Mouse (Mus musculus) right cerebral cortex, postnatal 14 days (tissue): Measurements from ENCODE around the gene Hnrnpdl.

Experiments
- DNase-seq: peaks from one replicate; pipeline ENCODE4 v3.0.0; 2022

Hnrnpdl gene

DNA sequence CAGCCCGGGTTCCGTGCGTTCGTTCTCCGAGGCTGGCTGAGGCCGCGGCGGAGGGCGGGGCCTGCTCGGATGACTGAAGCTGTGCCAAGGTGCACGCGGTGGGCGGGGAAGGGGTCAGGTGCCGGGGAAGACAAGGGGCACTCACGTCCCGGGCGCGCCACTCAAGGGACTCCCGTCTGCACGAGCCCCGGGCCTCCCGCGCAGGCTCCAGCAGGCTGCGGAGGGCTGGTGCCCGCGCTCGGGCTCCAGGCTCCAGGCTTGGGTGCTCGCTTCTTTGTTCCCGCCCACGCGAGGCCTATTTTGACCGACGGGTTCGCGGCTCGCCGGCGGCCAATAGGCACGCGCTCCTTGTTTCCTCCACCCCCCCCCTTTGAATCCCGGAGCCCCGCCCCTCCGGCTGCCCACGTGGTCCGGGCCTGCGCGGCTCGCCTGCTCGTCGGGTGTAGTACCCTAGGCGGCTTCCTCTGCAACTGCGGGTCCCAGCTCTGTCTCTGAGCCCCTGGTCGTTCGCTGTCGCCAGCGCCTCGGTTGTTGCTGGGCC is at the start of gene Hnrnpdl, which contains the start of gene Enoph1:
TSS of gene Hnrnpdl (minus strand) at position 63 of the 541 bp plus-strand sequence.
TSS of gene Enoph1 (plus strand) at position 384 of the 541 bp plus-strand sequence.
- DNase-seq: peak; percentile 99

DNA sequence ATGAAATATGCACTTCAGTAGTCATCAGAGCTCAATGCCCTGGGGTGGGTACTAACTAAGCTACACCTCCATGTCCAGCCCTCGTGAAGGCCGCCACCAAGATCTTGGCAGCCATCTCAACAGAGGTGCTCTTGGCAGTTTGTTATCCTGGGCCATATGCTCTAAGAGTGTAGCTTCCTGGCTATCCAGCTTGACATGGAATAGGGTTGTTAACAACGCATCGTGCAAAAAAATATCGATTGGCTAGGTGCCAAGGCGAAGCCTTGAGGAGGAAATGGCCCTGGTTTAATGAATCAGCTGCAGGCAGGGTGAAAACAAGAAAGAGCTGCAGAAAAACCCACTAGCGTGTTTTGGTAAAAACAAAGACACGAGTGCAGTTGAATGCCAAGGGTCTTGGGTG is 45.6 kb upstream of the Hnrnpdl start:
- DNase-seq: no peak

DNA sequence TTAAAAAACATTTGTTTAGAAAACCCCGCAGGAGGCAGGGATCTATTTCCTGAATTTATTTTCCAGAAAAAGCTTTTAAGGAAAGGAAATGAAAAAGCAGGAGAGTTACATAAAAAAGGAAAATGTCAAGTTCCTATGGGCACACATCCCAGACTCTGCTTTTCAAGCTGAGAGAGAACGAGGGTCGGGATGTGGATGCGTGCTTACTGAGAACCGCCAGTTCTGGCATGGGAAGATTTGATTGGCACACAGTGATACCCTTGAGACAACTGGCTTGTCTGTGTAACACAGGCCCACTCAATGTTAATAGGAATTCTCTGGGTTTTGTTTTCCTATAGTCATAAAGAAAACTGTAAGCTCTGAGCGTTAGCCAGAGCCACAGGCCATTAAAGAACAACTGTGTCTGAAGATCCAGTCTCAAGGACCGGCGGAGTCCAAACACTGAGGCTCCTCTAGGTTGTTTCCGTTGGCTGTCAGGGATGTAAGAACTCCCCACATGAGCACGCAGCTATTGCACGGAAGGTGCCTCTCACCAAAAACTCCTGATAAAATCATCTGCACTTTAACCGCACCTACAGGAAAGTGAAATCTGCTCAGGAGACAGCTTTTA is 44.6 kb upstream of the Hnrnpdl start:
- DNase-seq: no peak

DNA sequence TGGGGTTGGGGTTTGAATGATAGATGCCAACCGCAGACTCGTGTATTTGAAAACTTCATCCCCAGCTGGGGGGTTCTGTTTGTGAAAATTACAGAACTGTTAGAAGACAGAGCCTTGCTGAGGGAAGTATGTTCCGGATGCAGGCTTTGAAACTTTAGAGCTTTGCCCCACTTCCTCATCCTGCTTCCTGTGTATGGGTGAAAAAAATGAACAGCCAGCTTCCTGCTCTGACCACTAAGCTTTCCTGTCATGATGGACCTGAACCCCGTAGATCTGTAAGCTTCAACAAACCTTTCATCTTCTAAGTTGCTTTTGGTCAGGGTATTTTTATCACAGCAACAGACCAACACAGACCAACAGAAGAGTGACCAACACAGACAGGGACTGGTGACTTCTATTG is 42.5 kb upstream of the Hnrnpdl start:
- no peak for DNase-seq

DNA sequence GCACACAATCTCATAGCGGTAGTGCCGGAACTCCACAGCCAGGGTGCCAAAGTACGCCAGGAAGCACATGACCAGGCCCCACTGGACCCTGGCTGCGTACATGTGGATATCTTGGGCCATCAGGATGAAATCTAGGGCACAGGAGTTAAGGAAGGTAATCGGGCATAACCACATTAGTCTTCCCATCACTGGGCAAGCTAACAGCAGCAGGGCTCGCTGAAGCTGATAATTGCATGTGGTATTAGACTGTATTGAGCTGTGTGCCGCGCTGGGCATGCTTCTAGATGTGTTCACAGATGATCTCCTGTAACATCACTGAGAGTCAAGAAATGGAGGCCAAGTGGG is 40.4 kb upstream of the Hnrnpdl start:
- no peak for DNase-seq

DNA sequence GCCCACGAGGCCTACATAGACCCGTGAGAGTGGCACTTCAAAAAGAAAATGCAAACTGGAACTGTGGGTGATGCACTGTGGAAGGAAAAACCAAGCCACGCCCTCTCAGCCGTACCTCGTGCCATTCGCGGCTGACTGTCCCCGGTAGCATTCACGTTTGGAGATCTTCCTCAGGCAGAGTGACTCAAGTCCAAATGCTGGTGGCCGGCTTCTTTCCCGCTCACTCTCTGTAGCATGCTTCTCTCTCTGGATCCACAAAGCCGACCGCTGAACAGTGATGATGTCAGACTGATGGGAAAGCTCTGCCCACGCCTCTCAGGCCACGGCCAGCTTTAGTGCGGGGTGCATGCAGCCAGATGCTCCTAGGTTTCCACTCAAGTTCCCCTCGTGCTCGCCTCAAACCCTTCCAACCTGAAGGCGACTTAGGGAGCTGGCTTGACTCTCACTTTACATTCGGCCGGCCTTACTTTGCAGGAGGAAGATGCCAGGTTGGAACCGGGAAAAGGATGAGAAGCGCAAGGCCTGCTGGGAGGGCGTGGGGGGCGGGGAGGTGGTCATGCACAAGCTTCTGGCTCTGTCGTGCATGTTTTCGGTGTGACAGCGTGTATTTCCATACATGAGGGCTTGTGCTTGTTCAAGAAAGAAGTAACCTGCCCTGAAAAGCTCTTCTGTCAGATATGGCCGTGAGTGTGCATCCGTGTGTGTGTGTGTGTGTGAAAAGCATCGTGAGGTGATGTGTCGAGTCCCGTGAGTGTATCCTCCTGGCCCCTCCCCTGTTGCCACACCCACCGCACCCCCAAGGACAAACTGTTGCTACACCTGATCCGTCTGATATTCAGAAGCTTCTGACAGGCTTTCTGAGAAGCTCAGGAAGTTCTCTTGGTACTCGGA is 39.8 kb upstream of the Hnrnpdl start:
- DNase-seq: no peak

DNA sequence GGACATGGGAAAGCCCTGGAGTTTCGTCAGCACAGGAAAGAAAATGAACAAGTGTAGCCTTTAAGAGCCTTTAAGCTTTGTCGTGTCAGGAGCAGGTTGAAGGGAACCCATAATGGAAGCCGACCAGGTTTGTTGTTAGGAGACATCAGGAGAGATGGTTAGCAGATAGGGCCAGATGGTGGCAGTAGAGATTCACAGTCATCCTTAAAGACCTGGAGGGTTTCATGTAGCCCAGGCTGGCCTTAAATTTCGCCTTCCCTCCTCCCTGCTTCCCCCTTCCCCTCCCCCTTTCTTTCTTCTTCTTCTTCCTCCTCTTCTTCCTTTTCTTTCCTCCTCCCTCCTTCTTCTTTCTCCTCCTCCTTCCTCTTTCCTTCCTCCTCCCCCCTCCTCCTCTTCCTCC is 35.1 kb upstream of the Hnrnpdl start:
- DNase-seq: no peak

DNA sequence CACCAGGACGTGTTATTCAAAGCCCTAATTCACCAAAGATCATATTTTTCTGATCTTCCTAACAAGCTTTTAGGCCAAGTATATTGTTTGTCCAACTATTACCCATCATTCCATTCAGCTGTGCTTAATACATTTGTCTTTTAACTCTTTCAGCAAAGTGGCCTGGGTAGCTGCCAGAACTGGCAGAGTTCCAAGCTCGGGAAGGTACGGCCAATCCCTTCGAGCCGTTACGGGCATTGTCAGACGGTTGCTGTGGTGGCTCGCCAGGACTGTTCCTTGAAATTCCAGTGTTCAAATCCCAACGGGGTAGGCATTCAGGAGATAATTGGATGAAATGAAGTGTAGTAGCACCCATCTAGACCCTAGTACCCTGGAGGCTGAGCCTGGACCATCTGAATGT is 33.1 kb upstream of the Hnrnpdl start:
- no peak for DNase-seq

DNA sequence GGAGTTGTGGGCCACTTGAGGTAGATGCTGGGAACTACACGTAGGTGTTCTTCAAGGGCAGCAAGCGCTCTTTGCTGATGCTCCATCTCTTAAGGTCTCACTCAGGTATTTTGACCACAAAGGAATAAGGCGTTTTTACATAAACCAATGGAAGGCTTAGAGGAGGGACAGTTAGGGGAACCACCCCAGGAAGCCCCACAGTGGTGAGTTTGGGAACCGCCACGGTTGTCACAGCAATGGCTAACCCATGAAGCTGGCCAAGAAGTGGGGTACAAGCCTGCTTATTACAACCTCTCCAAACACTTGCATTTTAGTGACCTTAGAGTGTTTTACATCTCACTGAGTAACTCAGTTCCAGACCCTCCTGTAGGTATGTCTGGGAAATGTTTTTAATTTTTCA is 32.1 kb upstream of the Hnrnpdl start:
- peak; percentile 53 for DNase-seq

DNA sequence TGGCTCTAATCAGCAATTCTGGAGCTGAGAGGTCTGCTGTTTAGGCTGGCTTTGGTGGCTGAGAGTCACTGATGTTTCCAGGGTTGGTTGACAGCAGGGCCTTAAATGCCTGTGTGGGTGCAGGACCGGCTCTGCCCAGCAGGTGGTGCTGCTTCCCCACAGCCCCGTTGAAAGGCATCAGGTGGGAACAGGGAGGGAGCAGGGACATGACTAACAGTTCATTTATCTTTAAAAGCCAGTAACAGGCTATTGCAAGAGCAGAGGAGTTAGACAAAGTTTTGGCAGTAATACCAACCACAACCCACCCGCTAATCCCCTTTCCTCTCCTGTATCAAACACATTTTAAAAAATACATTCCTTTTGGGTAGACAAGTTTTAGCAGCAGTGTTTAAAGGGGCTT is 30.8 kb upstream of the Hnrnpdl start:
- peak; percentile 82 for DNase-seq

DNA sequence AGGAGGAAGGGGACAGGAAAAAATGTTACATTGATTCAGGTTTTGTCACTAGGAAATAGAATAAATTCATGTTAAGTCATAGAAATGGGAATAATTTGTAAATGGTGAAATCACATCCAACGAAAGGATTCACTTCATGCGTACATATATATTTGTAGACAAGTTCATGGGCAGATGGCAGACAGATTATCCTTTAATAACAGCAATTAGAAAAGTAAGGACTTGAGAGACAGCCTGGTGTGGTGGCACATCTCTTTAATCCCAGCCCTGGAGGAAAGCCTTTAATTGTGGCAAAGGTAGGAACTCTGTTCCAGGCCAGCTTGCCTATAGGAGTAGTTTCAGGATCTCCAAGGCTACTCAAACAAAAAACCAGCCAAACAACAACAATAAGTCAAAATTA is 30.1 kb upstream of the Hnrnpdl start:
- DNase-seq: no peak

DNA sequence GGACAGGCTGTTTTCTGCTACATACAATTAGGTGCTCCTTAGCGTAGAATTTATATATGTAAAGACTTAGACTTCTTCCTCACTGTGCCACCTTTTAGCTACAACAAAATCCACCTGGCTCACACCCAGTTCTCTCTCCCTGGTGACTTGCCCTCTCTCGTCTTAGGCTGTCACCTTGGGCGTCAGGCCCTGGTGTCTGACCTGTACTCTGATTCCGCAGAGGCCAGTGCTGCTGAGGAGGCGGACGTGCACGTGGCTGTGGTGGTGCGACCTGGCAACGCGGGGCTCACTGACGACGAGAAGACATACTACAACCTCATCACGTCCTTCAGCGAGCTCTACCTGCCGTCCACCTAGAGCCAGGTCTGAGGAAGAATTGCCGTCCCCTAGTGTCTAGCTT is 28.1 kb upstream of the Hnrnpdl start:
- DNase-seq: no peak

DNA sequence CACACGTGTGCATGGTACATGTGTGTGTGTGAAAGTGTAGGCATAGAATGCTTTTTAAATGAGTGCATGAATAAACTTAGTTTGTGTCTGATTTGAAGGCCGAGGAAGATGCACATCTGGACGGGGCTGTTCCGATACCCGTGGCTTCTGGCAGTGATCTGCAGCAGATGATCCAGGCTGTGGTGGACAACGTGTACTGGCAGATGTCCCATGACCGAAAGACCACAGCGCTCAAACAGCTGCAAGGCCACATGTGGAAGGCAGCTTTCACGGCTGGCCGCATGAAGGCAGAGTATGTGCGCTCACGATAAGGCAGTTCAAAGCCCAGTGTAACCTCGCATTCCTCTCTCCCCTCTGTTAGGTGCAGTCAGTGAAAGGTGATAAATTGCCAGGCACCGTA is 21.4 kb upstream of the Hnrnpdl start:
- DNase-seq: no peak

DNA sequence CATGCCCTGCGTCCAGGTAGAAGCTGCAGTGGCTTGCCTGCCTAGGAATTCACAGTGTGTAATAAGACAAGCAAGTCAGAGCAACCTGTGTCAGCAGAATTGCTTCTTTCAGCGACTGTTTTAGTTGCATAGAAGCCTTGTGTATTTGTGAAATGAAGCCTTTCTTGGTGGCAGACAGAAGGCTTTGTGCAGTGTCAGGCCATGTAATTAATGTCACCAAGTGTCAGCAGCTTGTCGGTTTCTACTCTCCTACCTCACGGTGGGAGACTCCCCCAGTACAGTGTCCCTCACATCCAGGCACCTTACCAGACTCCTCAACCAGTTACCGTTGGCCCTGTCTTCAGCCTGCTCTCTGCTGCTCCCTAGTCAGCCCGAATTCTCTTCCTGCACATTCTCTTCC is 19.9 kb upstream of the Hnrnpdl start:
- DNase-seq: no peak

DNA sequence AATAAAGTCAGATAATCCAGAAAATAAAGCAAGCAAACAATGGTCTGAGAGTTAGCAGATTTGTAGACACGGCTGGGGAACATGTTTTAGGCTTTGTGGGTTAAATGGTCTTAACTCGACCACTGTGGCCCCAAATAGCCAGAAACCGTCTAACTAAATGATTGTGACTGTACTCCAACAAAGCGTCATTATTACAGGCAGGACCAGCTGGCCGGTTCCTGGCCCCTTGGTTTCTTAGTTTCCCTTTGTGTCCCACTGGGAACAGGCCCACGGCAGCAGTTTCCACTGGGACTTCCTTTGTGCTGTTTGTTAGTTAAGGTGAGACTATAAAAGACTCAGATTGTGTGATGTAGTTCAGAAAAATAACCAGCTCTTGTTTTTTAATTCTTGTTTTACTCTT is 19.3 kb upstream of the Hnrnpdl start:
- DNase-seq: no peak

DNA sequence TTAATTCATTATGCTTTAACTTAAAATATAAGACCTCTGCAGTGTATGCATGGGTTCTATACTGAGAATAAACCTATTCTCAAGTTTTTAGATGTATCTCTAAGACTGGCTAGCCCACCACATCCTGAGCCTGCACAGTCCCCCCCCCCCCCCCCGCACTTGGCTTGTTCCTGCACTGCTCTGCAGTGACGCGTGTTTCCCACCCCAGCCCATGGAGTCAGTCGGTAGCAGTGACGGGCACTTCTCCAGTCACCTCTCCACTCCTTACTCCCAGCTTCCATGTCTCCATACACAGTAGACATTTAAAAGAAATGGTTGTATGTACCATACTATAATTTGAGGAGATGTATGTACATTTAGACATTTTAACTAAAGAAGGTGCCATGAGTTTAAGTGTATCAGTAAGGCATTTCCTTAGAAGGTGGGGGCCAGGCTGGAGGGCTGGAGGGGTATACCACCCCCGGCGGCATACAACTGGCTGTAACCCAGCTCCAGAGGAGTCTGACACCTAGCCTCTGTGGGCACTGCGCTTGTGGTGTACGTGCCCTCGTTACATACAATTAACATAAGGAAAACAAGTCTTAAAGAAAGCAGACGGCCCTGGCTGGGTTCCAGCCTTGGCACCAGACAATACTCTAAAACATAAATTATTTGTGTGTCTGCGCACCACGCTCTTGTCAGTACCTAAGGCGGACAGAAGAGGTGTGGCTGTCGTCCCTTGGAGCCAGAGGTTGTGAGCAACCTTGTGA is 18.2 kb upstream of the Hnrnpdl start:
- DNase-seq: peak; percentile 45

DNA sequence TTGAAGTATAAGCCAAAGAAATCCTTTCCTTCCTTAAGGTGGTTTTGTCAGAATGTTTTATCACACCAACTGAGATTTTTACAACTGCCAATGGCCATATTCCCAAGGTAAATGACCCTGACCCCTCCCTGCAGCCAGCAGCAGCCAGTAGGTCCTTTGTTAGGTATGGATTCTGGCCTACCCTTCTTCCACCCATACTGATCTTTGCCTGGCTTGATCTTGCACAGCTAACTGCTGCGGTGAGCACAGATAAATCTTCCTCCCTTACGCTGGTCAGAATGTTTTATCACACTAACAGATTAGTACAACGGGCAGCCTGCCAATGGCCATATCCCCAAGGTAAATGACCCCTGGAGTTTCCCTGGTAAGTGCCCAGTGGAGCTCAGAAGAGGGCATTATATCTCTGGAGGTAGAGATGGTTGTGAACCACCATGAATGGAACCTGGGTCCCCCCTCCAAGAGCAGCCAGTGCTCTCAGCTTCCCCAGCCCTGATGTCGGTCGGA is 16.5 kb upstream of the Hnrnpdl start:
- no peak for DNase-seq

DNA sequence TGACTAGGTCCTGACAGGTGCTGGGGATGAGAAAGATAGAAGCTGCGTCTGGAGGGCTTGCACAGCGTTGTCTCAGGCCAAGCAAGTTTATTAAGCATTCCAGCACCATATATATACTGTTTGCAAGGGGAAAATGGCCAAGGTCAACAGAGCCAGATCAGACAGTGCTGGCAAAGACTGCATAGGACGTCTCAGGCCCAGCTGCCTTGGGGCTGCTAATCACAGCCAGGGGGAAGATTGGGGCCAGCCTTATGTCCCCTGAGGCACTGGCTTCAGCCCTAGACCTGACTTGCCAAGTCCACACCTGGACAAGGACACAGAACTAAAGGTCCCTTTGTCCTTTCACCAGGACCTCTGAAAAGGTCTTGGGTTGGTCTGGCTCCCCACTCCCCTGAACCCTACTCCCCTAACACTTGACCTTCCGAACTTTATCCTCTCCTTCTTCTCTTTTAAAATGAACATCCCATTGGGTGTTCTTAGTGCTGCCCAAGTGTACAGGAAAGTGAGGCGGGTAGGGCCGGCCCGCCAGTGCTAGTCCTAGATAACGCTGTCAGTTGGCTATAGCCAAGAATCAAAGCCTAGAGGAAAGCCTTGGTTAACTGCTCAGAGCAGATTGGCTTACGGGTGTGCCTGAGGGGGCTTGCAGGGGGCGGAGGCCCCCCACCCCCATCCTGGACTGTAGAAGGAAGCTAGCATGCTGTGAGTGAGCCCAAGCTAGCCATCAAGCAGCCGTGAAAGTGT is 15.5 kb upstream of the Hnrnpdl start:
- DNase-seq: no peak

DNA sequence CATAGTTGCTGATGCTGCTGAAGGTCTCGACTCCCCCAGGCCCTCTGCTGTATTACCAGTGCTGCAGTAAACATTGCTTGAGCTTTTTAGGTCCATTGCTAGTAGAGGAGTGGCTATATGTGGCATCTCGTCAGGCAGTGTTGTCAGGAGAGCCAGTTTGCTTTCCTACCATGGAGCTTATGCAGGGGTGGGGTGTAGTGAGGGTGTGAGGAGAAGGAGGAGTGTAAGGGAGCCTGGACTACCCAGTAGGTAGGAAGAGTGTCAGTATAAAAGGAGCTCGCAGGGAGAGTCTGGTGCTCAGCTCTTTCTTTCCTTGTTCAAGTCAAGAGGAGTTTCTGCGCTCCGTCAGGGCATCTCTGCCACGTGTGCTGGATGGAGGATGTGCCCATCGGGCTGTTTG is 13.3 kb upstream of the Hnrnpdl start:
- no peak for DNase-seq

DNA sequence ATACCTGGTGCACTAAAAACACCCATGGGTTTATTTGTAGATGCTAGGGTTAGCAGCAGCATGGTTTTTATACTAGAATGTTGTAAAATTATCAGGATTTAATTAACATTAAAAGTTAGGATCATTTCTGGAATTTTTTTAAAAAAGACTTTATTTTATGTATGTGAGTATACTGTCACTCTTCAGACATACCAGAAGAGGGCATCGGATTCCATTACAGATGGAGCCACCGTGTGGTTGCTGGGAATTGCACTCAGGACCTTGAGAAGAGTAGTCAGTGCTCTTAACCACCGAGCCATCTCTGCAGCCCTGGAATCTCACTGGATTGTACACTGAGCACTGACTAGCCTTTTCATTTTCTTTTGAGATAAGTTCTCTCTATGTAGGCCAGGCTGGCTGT is 10.4 kb upstream of the Hnrnpdl start:
- no peak for DNase-seq

DNA sequence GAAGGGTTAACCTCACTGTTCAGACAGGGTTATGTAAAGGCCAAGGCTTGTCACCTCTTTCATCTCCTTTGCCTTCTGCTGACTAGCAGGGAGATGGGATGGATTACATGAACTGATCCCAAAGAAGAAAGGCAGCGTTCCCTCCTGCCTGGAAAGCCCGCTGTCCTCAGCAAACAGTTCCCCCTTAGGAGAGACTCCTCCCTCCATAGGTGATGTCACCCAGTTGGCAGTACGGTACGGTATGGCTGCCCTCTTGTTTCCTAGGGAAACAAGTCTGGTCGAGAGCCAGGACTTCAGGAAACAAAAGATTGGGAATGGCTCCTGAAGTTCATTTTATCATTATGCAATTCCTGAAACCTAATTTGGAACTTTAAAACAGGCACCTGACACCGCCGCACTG is 8.4 kb upstream of the Hnrnpdl start:
- no peak for DNase-seq

DNA sequence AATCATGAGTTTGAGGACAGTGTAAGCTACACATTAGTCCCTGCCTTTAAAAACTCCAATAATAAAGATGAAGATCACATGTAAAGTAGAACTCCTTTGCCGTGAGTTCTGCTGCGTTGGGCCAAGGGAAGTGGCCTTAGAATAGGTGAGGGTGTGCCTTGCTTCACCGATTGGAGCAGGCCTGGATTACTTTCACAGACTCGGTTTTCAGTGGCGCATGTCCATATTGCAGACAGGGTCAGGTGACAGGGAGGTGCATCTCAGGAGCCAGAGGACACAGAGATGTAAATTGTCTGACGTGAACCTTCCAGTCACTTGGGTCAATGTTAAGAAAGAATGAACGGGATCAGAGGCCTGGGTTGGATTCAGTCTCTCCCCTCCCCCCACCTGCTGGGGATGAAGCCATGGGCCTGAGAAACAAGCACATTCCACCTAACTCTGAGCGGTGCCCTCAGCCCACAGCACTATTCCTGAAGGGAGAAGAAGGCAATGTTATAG is 7.7 kb upstream of the Hnrnpdl start:
- no peak for DNase-seq

DNA sequence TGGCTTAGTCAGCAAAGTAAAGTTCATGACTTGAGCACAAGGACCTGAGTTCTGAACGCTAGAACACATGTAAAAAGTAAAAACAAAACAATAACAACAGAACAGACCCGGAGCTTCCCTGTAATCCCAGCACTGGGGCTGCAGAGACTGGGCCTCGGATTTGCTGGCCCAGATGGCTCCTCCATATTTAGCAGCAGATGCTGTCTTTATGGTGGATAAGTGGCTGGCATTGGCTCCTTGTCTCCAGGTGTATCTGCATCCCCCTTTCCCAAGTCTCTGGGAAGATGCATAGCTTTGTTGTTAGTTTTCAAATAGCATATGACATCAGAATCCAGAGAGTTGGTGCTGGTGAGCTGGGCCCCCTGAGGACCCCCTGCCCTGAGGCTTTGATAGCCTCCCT is 6.6 kb upstream of the Hnrnpdl start:
- no peak for DNase-seq
